Mouse (Mus musculus) lung, embryonic 14.5 days (tissue): ENCODE measurements around the gene Plekha6. TPM values are rescaled to one million over a fixed set of nuclear protein-coding genes. Genes with fewer than 3 reads are reported as not detected.

ENCODE experiments used
- ATAC-seq: fragments of 200-750 bp; cut with Nextera tagmentation; 2 replicates; pipeline ENCODE4 v1.8.0; 2017; ENCODE audit warnings: mild to moderate bottlenecking, moderate TSS enrichment, moderate library complexity; ENCODE audit not compliant: insufficient read depth
- DNase-seq: peaks from one replicate; pipeline ENCODE4 v3.0.0-alpha.2; 2015
- H3K27ac ChIP-seq: fragments of 300-500 bp; sonication (generic); 2 replicates; pipeline ENCODE4 v1.5.1; 2014; ENCODE audit warnings: low read depth, mild to moderate bottlenecking, moderate library complexity
- H3K27me3 ChIP-seq: fragments of 300-500 bp; sonication (generic); 2 replicates; pipeline ENCODE4 v1.6.1; 2014; ENCODE audit warnings: low read length, control low read depth; ENCODE audit not compliant: insufficient read depth
- H3K36me3 ChIP-seq: fragments of 300-500 bp; sonication (generic); 2 replicates; pipeline ENCODE4 v1.6.1; 2014; ENCODE audit warnings: control low read depth; ENCODE audit not compliant: insufficient read depth
- H3K4me1 ChIP-seq: fragments of 300-500 bp; sonication (generic); 2 replicates; pipeline ENCODE4 v1.6.1; 2014; ENCODE audit warnings: antibody characterized with exemption, control low read depth; ENCODE audit not compliant: insufficient read depth
- H3K4me2 ChIP-seq: fragments of 300-500 bp; sonication (generic); 2 replicates; pipeline ENCODE4 v1.6.1; 2014; ENCODE audit warnings: mild to moderate bottlenecking
- H3K4me3 ChIP-seq: fragments of 300-500 bp; sonication (generic); 2 replicates; pipeline ENCODE4 v1.5.1; 2014; ENCODE audit warnings: low read depth, low read length
- H3K9ac ChIP-seq: fragments of 300-500 bp; sonication (generic); 2 replicates; pipeline ENCODE4 v1.6.1; 2014
- H3K9me3 ChIP-seq: fragments of 300-500 bp; sonication (generic); 2 replicates; pipeline ENCODE4 v1.6.1; 2016; ENCODE audit warnings: low read depth, low read length, control low read depth
- CTCF ChIP-seq: IDR thresholded peaks from 2 replicates; pipeline ENCODE4 v1.5.1; 2016; ENCODE audit warnings: antibody characterized with exemption, low read depth
- WGBS: fragments of 180-500 bp; shearing (Covaris S2); extraction: QIAGEN DNeasy Blood & Tissue Kit; methylation state at CpG from one replicate; pipeline ENCODE4 v1.1.7; 2014; 5-methylcytosine and 5-hydroxymethylcytosine counted together
- polyA plus RNA-seq: library from polyadenylated mRNA; unstranded; fragments of >200 nt; fragmentation: Nextera tagmentation; extraction: Ambion mirVana; gene quantifications from 2 replicates; pipeline ENCODE4 v1.2.1, GENCODE M21; 2014

The Plekha6 gene
- polyA plus RNA-seq, 1 experiment from 2014 or later, result 6.7 TPM

GRCm38 (mm10) chr1:133161559-133161958, 2.5 kb upstream of the Plekha6 start:
- Histone ChIP-seq H3K36me3 (no peaks in the 10 kb centered on the region), H3K9me3 (no peaks in the 10 kb centered on the region), H3K4me2 (no peak overlapping the region), H3K4me3 (no peak overlapping the region), H3K9ac (no peak overlapping the region), H3K27me3 (peaks cover 53% of the 10 kb centered on the region), H3K27ac (no peak overlapping the region), H3K4me1 (0 out of 2 replicates have a peak, but pooled peaks cover 4% of the 10 kb centered on the region)
- WGBS, result 40% methylated on average over 4 of the region's 4 CpGs
- no peak for TF ChIP-seq CTCF
- DNase-seq, result no peak
- ATAC-seq, result no peak

GRCm38 (mm10) chr1:133162046-133162445, 2.0 kb upstream of the Plekha6 start:
- no peak overlapping the region for H3K4me2 ChIP-seq
- ATAC-seq (no peak), DNase-seq (no peak)
- no peak for TF ChIP-seq CTCF
- 0 out of 2 replicates have a peak, but pooled peaks cover 4% of the 10 kb centered on the region for H3K4me1 ChIP-seq
- no peaks in the 10 kb centered on the region for H3K36me3 ChIP-seq
- H3K9me3 ChIP-seq, result no peaks in the 10 kb centered on the region
- H3K9ac ChIP-seq, result no peak overlapping the region
- peaks cover 53% of the 10 kb centered on the region for H3K27me3 ChIP-seq
- no peak overlapping the region for H3K4me3 ChIP-seq
- H3K27ac ChIP-seq, result no peak overlapping the region
- WGBS, result 56% methylated on average over 10 of the region's 10 CpGs

GRCm38 (mm10) chr1:133162981-133163380, 1.0 kb upstream of the Plekha6 start:
- Histone ChIP-seq H3K4me3 (no peak overlapping the region), H3K4me1 (0 out of 2 replicates have a peak, but pooled peaks cover 4% of the 10 kb centered on the region), H3K27me3 (peaks cover 60% of the 10 kb centered on the region), H3K9me3 (no peaks in the 10 kb centered on the region), H3K4me2 (no peak overlapping the region), H3K9ac (no peak overlapping the region), H3K27ac (no peak overlapping the region), H3K36me3 (no peaks in the 10 kb centered on the region)
- no peak for TF ChIP-seq CTCF
- 35% methylated on average over 8 of the region's 8 CpGs for WGBS
- no peak for DNase-seq
- ATAC-seq, result no peak

GRCm38 (mm10) chr1:133164591-133165011, 591 bp downstream of the Plekha6 start:
- peak overlapping the region; percentile 99 for H3K4me2 ChIP-seq
- TF ChIP-seq CTCF, result no peak
- no peaks in the 10 kb centered on the region for H3K36me3 ChIP-seq
- H3K9ac ChIP-seq, result peak overlapping the region; percentile 47
- WGBS, result 3% methylated on average over 10 of the region's 10 CpGs
- DNase-seq (no peak), ATAC-seq (no peak)
- no peaks in the 10 kb centered on the region for H3K9me3 ChIP-seq
- H3K4me3 ChIP-seq, result peak overlapping the region; percentile 53
- no peak overlapping the region for H3K27ac ChIP-seq
- H3K27me3 ChIP-seq, result peaks cover 61% of the 10 kb centered on the region
- H3K4me1 ChIP-seq, result 0 out of 2 replicates have a peak, but pooled peaks cover 4% of the 10 kb centered on the region

GRCm38 (mm10) chr1:133165111-133165510, 1.1 kb downstream of the Plekha6 start:
- no peak for TF ChIP-seq CTCF
- H3K27me3 ChIP-seq, result peaks cover 65% of the 10 kb centered on the region
- ATAC-seq (no peak), DNase-seq (no peak)
- H3K36me3 ChIP-seq, result no peaks in the 10 kb centered on the region
- H3K4me3 ChIP-seq, result no peak overlapping the region
- 25% methylated on average over 11 of the region's 11 CpGs for WGBS
- no peaks in the 10 kb centered on the region for H3K9me3 ChIP-seq
- 0 out of 2 replicates have a peak, but pooled peaks cover 4% of the 10 kb centered on the region for H3K4me1 ChIP-seq
- H3K4me2 ChIP-seq, result no peak overlapping the region
- no peak overlapping the region for H3K27ac ChIP-seq
- H3K9ac ChIP-seq, result no peak overlapping the region

GRCm38 (mm10) chr1:133168318-133169060, 4.5 kb downstream of the Plekha6 start:
- Histone ChIP-seq H3K4me2 (peak overlapping the region; percentile 23; the same call in 1 of the 2 replicates), H3K9ac (no peak overlapping the region), H3K27me3 (peaks cover 44% of the 10 kb centered on the region), H3K4me1 (0 out of 2 replicates have a peak, but pooled peaks cover 4% of the 10 kb centered on the region), H3K9me3 (no peaks in the 10 kb centered on the region), H3K36me3 (no peaks in the 10 kb centered on the region), H3K4me3 (no peak overlapping the region), H3K27ac (no peak overlapping the region)
- no peak for TF ChIP-seq CTCF
- no peak for ATAC-seq
- peak; percentile 42 for DNase-seq
- WGBS, result 36% methylated on average over 19 of the region's 19 CpGs

- no peak for DNase-seq
- Histone ChIP-seq H3K27ac (no peak overlapping the region), H3K27me3 (peaks cover 28% of the 10 kb centered on the region; the same call in 1 of the 2 replicates), H3K4me2 (no peak overlapping the region), H3K36me3 (no peaks in the 10 kb centered on the region), H3K4me3 (no peak overlapping the region), H3K9me3 (no peaks in the 10 kb centered on the region), H3K4me1 (no peaks in the 10 kb centered on the region), H3K9ac (no peak overlapping the region)
- TF ChIP-seq CTCF, result no peak
- ATAC-seq, result no peak
- WGBS, result 79% methylated on average over 8 of the region's 8 CpGs
Measured at GRCm38 (mm10) chr1:133170196-133170595, 6.2 kb downstream of the Plekha6 start.
